Mouse (Mus musculus) CD4-positive, CD25-positive, alpha-beta regulatory T cell, adult 4 months (primary cell): ENCODE measurements around the gene Msh3. TPM values are rescaled to one million over a fixed set of nuclear protein-coding genes. Genes with fewer than 3 reads are reported as not detected.

Experiments used
- ATAC-seq: one replicate; pipeline ENCODE4 v1.8.0; 2017
- polyA plus RNA-seq, 2 experiments: library from polyadenylated mRNA; unstranded; fragments of 100-300 nt; shearing (Covaris generic); gene quantifications; one replicate each; pipeline ENCODE4 v1.2.1; 2017

Msh3 gene
- polyA plus RNA-seq, 2 experiments from 2014 or later: 32.5 to 49.8 TPM

DNA sequence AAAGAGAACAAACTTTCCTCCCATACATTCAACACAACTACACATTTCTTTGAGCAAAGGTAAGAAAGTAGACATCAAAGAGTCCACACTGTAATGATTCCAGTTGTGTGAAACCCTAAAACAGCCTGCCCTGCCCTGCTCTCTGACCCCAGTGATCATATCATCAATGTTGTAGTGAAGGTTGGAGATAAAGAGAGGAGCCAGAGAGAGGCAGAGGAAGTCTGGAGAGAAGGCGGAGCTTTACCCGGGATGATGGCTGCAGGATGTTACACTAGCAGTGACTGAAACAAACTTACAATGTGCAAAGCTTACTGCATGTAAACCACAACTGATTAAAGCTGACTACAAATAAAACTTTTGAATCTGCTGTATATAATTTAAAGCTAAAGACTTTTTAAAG, 26.8 kb downstream of the Msh3 start:
- no peak for ATAC-seq

DNA sequence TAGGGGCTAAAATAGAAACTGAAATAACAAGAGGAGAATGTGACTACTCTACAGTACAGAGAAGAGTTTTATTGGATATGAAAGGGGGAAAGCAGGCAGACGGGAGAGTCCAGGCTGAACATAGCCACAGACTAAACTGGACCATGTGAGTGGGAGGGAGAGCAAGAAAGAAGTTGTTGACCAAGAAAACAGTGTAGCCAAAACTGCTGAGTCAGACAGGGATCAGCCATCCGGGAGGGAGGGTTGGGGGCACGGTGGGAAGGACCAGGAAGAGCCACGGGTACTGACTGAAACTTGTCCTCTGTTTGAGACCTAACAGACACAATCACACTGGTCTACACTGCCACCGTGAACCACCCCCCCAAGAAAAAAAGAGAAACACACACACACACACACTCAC, 28.8 kb downstream of the Msh3 start:
- no peak for ATAC-seq

DNA sequence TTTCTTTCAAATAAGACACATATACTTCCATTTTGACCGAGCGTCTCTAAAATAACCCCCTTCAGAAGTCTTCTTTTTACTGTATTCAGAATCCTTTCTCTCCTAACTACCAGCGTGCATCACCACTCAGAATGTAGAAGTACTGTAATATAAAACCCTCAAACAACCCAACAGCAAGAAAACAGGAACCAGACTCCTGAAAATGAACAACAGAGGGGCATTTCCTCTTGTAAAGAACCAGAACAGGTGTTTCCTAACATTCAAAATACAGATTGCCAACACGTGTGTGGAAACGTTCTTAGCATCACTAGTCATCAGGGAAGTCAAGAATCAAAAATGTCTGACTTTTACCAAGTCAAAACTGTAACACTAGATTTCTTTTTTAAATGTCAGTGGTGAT, 34.0 kb downstream of the Msh3 start:
- no peak for ATAC-seq

GRCm38 (mm10) chr13:92314613-92315012, 40.2 kb downstream of the Msh3 start:
- ATAC-seq: no peak

DNA sequence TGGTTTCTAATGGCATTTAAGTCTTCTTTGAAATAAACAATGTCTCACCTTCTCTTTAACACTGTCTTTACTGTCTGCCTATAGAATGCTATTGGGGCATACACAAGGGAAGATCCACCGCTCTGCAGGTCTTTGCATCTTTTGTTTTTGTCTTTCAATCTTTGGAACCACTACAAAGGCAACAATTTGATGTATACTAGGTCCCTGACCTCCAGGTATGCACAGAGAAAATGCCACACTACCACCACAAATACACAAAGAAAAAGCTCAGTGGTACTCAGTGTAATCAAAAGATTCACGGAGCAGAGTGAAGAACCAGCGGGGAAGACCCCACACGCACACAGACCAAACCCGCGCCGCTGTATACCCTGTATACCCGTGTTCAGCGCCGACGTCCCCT, 49.1 kb downstream of the Msh3 start, which contains the start of gene Gm20379:
Gene Gm20379 (plus strand): TSS at position 301 of the 400 bp plus-strand sequence.
- no peak for ATAC-seq

GRCm38 (mm10) chr13:92304291-92304690, 50.5 kb downstream of the Msh3 start:
- peak; percentile 95 for ATAC-seq

DNA sequence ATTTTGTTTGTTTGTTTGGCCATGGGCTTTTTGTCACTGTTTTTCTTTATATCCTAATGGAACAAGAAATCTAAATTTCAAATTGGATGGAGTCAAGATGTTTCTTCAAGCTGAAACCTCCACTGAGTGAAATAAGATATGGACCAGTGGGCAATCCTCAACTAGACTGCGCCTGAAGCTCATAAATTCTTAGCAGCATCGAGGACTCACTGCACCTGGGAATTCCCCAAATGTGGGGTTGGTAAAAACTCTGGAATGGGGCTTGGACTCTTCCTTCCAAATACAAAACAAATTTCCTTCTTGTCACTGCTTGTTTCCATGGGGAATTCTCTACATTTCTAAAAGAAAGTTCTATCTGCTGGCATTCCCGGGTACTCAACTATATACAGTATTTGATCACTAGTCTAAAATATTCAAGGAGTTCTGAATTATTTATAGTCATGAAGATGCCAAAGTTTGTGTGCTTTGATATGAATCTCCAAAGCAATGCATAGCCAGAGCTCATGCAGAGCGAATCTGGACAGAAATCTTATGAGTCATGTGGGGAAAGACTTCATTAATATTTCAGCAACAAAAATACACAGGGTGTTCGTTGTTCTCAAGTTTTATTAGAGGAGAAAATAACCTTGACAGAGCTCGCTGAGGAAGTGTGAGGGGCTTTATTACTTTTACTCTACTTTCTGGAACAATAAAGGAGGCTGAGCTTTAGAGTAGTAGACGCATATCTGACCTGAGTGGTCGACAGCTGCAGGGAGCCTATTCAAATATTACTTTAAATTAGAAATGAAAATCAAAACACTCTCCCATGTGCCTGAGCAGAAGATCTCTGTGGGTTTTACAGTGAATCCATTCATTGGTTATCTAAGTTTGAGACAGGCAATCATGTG, 51.5 kb downstream of the Msh3 start:
- ATAC-seq: no peak

- no peak for ATAC-seq
Observed at GRCm38 (mm10) chr13:92302466-92302865, 52.3 kb downstream of the Msh3 start.

DNA sequence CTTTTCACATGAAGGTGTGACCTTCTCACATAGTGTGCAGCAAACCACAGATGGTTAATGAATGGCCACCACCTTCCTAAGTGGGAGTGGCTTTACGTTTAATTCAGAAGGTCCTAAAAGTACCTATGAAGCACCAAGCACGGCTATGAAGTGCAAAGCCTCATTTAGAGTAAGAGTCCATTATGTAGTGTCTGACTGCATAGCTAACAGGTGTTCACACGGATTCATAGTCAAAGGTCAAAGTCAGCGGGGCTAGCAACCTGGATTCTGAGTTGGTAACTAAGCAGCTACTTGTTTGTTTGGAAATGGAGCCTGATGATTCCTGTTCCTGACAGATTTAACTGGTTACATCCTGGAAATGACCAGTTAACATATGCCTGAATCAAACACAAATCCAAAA, 53.0 kb downstream of the Msh3 start:
- ATAC-seq: no peak

- ATAC-seq: no peak
Observed at GRCm38 (mm10) chr13:92299522-92299921, 55.3 kb downstream of the Msh3 start.

DNA sequence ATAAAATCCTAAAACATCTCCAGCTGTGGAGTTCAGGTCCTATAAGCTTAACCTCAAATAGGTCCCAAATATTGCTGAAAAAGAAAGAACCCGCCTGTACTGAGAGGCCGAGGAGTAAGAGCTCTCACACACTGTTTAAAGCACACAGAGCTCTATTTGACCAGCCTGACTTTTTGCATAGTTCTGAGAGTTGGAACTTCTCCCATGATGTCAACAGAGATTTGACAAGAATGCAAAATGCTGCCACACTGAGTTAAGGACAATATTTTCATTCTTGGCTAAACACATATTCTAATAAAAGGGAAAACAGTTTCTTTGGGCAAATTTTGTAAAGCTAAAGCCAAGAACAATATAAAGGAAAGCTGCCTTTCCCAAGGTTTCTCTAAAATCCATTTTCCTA, 57.8 kb downstream of the Msh3 start:
- ATAC-seq: no peak

GRCm38 (mm10) chr13:92296490-92296889, 58.3 kb downstream of the Msh3 start:
- no peak for ATAC-seq

DNA sequence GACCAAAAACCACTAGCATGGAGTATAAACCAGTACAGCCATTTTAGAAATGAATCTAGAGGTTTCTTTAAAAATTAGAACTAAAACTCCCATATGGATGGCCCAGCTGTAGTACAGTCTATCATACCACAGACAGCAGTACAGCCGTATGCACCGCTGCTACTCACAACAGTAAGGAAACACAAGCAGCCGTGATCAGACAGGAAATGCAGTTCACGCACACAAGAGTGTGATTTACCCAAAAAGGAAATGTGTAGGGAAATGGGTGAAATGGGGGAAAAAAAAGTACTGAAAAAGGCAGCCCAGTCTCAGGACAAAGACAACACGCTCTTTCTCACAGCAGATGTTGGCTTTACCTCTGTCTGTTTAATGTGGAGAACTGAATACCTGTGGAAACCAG, 60.9 kb downstream of the Msh3 start:
- ATAC-seq: peak; percentile 78

DNA sequence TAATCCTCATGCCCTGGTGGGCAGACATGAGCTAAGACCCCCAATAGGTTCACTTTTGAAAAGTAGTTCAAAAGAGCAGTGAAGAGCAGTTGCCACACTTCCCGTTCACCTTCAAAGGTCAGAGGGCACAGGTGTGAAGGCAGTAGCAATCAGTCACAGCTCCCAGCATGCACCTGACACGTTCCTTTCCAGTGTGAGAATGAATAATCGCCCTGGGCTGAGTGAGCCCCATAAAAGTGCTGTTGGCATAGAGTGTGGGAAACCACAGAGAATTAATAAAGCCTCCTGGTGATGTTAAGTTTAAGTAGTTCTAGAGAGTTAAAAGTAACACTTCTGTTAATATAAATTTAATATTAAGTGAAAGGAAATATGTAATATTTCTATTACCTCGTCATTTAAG, 63.2 kb downstream of the Msh3 start:
- no peak for ATAC-seq

GRCm38 (mm10) chr13:92277027-92277426, 77.8 kb downstream of the Msh3 start:
- no peak for ATAC-seq

GRCm38 (mm10) chr13:92275292-92275691, 79.5 kb downstream of the Msh3 start:
- ATAC-seq: no peak

- peak; percentile 96 for ATAC-seq
Observed at GRCm38 (mm10) chr13:92274274-92275198, 80.3 kb downstream of the Msh3 start.

DNA sequence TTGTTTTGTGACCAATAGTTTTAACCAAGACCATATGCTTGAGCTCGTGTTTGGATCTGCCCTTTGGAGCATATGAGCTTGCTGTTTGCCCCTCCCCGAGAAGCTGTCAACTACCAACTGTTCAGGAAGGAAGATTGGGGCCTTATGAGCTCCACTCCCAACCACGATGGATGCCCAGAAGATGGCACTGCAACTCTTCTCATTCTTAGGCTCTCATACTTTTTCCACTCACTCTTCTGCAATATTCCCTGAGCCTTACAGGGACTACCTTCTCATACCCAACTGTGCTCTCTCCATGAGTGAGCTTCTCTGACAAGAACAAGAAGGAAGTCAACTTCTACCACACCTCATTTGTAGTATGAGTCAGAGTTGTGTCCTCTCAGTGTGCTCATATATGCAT, 87.7 kb downstream of the Msh3 start:
- peak; percentile 71 for ATAC-seq

- ATAC-seq: no peak
Observed at GRCm38 (mm10) chr13:92263566-92263965, 91.2 kb downstream of the Msh3 start.

DNA sequence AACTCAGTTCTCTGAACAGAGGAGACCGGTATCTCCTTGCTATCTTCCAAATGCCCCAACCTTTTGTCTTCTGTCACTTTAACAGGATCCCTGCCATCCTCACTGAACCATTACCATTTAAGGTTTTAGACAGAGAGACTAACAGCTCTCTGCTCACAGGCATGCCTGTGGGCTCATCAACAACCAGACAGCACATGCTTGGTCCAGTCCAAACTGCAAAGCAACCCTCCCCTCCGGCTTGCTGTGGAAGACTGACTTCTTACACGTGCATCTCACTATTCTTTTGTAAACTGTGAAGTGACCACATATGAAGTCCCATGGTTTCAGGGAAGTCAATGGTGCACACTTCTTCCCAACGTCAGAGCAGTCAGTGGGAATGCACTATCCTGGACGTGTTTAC, 93.5 kb downstream of the Msh3 start:
- ATAC-seq: no peak

DNA sequence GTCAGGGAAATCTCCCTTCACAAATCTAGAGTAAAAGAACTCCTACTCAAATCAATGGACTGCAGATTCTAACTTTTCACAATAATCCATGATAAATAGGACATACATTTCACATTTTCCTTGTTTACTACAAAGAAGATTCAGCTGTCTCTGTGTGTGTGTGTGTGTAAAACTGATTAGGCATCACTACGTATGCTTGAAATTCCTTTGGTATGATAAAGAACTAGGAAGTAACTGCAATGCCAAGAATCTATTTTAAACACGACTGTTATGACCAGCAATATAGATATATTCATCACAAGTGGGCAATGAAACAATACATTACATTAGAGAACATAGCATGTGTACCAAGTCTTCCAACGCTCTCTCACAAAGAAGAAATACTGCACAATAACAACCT, 99.3 kb downstream of the Msh3 start:
- no peak for ATAC-seq

DNA sequence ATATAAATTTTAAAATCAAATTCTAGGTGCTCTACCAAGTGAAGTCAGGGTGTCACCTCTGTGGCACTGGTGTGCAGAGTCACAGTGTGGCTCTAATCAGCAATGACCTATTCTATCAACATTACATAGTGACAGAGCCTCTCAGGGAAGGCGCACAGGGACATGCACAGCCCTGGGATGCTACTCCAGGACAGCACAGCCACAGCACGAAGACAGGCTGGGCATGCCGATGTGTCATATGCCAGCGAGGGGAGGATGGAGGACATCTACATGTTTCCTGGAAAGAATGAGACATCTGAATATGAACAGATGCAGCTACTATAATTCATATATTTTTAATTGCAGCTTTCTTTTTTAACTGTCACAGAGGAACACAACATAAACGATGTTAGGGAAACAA, 101.0 kb downstream of the Msh3 start:
- ATAC-seq: no peak

- ATAC-seq: no peak
Observed at GRCm38 (mm10) chr13:92252331-92252730, 102.5 kb downstream of the Msh3 start.

DNA sequence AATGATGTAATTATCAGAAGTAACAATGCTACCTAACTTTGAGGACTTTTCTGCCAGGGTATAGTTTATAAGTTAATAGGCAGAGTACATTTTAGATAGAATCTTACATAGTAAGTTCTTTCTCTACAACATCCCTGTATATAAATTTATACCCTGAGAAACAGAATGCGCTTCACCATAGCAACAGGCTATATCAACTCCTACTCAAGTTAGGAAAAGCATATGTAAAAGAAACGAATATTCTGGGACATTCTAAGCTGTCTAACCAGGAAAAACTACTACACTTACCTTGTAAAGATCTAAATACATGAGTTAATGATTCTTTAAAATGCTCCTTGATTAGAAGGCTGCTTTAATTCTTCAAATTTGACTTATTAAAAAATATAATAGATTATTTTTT, 107.2 kb downstream of the Msh3 start:
- no peak for ATAC-seq
